Mouse (Mus musculus): ENCODE data around the gene Thegl. TPM values are rescaled to one million over a fixed set of nuclear protein-coding genes. Genes with fewer than 3 reads are reported as not detected.
"Not testable (repeated sequence)": the region's sequence is repeated elsewhere in the genome, so short reads cannot be mapped to it uniquely, and the experiment has no call there.

Gene Thegl
- polyA plus RNA-seq, 1 experiment from 2014 or later, result 0.72 TPM

- Histone ChIP-seq H3K9ac (no peak overlapping the region), H3K27ac (no peak overlapping the region), H3K4me2 (replicated peaks) (no peak overlapping the region), H3K36me3 (no peaks in the 10 kb centered on the region), H3K4me1 (replicated peaks) (0 out of 2 replicates have a peak, but pooled peaks cover 5% of the 10 kb centered on the region), H3K27me3 (replicated peaks) (no peaks in the 10 kb centered on the region), H3K4me3 (replicated peaks) (no peak overlapping the region), H3K9me3 (no peaks in the 10 kb centered on the region)
- no peak for ATAC-seq
- WGBS, result 64% methylated on average over 1 of the region's 1 CpGs
These were observed 73.5 kb downstream of the Thegl start for GRCm38 (mm10) chr5:77089294-77089693.

GRCm38 (mm10) chr5:77089901-77090300, 74.1 kb downstream of the Thegl start:
- no peak overlapping the region for H3K4me3 ChIP-seq (replicated peaks)
- no peak overlapping the region for H3K4me2 ChIP-seq (replicated peaks)
- no peaks in the 10 kb centered on the region for H3K9me3 ChIP-seq
- H3K36me3 ChIP-seq, result no peaks in the 10 kb centered on the region
- H3K27me3 ChIP-seq (replicated peaks), result no peaks in the 10 kb centered on the region
- no peak for ATAC-seq
- WGBS, result 88% methylated on average over 8 of the region's 8 CpGs
- H3K27ac ChIP-seq, result no peak overlapping the region
- 0 out of 2 replicates have a peak, but pooled peaks cover 5% of the 10 kb centered on the region for H3K4me1 ChIP-seq (replicated peaks)
- H3K9ac ChIP-seq, result no peak overlapping the region

GRCm38 (mm10) chr5:77090521-77091096, 74.8 kb downstream of the Thegl start:
- no peak overlapping the region for H3K4me3 ChIP-seq (replicated peaks)
- no peak for ATAC-seq
- H3K9me3 ChIP-seq, result no peaks in the 10 kb centered on the region
- H3K27ac ChIP-seq, result no peak overlapping the region
- no peak overlapping the region for H3K9ac ChIP-seq
- 0 out of 2 replicates have a peak, but pooled peaks cover 5% of the 10 kb centered on the region for H3K4me1 ChIP-seq (replicated peaks)
- H3K36me3 ChIP-seq, result no peaks in the 10 kb centered on the region
- H3K27me3 ChIP-seq (replicated peaks), result no peaks in the 10 kb centered on the region
- H3K4me2 ChIP-seq (replicated peaks), result no peak overlapping the region
- WGBS, result 69% methylated on average over 5 of the region's 5 CpGs

GRCm38 (mm10) chr5:77091923-77092322, 76.1 kb downstream of the Thegl start:
- no peaks in the 10 kb centered on the region for H3K27me3 ChIP-seq (replicated peaks)
- no peak overlapping the region for H3K4me3 ChIP-seq (replicated peaks)
- H3K9ac ChIP-seq, result no peak overlapping the region
- WGBS, result 76% methylated on average over 3 of the region's 3 CpGs
- ATAC-seq, result no peak
- H3K36me3 ChIP-seq, result no peaks in the 10 kb centered on the region
- H3K4me1 ChIP-seq (replicated peaks), result 0 out of 2 replicates have a peak, but pooled peaks cover 5% of the 10 kb centered on the region
- H3K27ac ChIP-seq, result no peak overlapping the region
- no peak overlapping the region for H3K4me2 ChIP-seq (replicated peaks)
- no peaks in the 10 kb centered on the region for H3K9me3 ChIP-seq

- ATAC-seq, result no peak
- no peaks in the 10 kb centered on the region for H3K36me3 ChIP-seq
- H3K4me3 ChIP-seq (replicated peaks), result peak overlapping the region; percentile 5; the same call in 1 of the 2 replicates
- WGBS, result 69% methylated on average over 5 of the region's 5 CpGs
- no peaks in the 10 kb centered on the region for H3K9me3 ChIP-seq
- peak overlapping the region; percentile 39 for H3K4me2 ChIP-seq (replicated peaks)
- 0 out of 2 replicates have a peak, but pooled peaks cover 5% of the 10 kb centered on the region for H3K4me1 ChIP-seq (replicated peaks)
- H3K27me3 ChIP-seq (replicated peaks), result no peaks in the 10 kb centered on the region
- H3K27ac ChIP-seq, result no peak overlapping the region
- H3K9ac ChIP-seq, result no peak overlapping the region
These were observed 76.7 kb downstream of the Thegl start for GRCm38 (mm10) chr5:77092531-77092930.

GRCm38 (mm10) chr5:77093961-77094360, 78.1 kb downstream of the Thegl start:
- no peak overlapping the region for H3K27ac ChIP-seq

GRCm38 (mm10) chr5:77094510-77095491, 79.0 kb downstream of the Thegl start:
- under 1% methylated on average over 69 of the region's 69 CpGs for WGBS
- no peaks in the 10 kb centered on the region for H3K27me3 ChIP-seq (replicated peaks)
- peak overlapping the region; percentile 96 for H3K4me2 ChIP-seq (replicated peaks)
- no peaks in the 10 kb centered on the region for H3K9me3 ChIP-seq
- H3K4me3 ChIP-seq (replicated peaks), result peak overlapping the region; percentile 71
- ATAC-seq, result peak; percentile 94
- H3K36me3 ChIP-seq, result no peaks in the 10 kb centered on the region
- peak overlapping the region; percentile 58; the same call in 1 of the 2 replicates for H3K27ac ChIP-seq
- peak overlapping the region; percentile 58 for H3K9ac ChIP-seq
- H3K4me1 ChIP-seq (replicated peaks), result 0 out of 2 replicates have a peak, but pooled peaks cover 5% of the 10 kb centered on the region

More at GRCm38 (mm10) chr5:77093961-77094360, 78.1 kb downstream of the Thegl start:
- 43% methylated on average over 8 of the region's 8 CpGs for WGBS
- 0 out of 2 replicates have a peak, but pooled peaks cover 5% of the 10 kb centered on the region for H3K4me1 ChIP-seq (replicated peaks)
- no peaks in the 10 kb centered on the region for H3K27me3 ChIP-seq (replicated peaks)
- H3K9me3 ChIP-seq, result no peaks in the 10 kb centered on the region
- no peak overlapping the region for H3K9ac ChIP-seq
- peak overlapping the region; percentile 96 for H3K4me2 ChIP-seq (replicated peaks)
- ATAC-seq, result no peak
- H3K4me3 ChIP-seq (replicated peaks), result peak overlapping the region; percentile 71
- no peaks in the 10 kb centered on the region for H3K36me3 ChIP-seq

- H3K27me3 ChIP-seq (replicated peaks); H3K4me3 ChIP-seq (replicated peaks); H3K36me3 ChIP-seq; H3K9me3 ChIP-seq; ATAC-seq; H3K9ac ChIP-seq; H3K4me2 ChIP-seq (replicated peaks); H3K27ac ChIP-seq; H3K4me1 ChIP-seq (replicated peaks): not testable (repeated sequence)
- 87% methylated on average over 3 of the region's 3 CpGs for WGBS
These were observed 80.4 kb downstream of the Thegl start for GRCm38 (mm10) chr5:77096194-77096593.

- H3K4me1 ChIP-seq (replicated peaks), result 0 out of 2 replicates have a peak, but pooled peaks cover 3% of the 10 kb centered on the region
- no peaks in the 10 kb centered on the region for H3K36me3 ChIP-seq
- no peaks in the 10 kb centered on the region for H3K27me3 ChIP-seq (replicated peaks)
- no peaks in the 10 kb centered on the region for H3K9me3 ChIP-seq
- H3K27ac ChIP-seq, result no peak overlapping the region
- 54% methylated on average over 6 of the region's 6 CpGs for WGBS
- no peak overlapping the region for H3K4me3 ChIP-seq (replicated peaks)
- H3K9ac ChIP-seq, result no peak overlapping the region
- H3K4me2 ChIP-seq (replicated peaks), result no peak overlapping the region
- ATAC-seq, result no peak
These were observed 81.9 kb downstream of the Thegl start for GRCm38 (mm10) chr5:77097686-77098085.

- Histone ChIP-seq H3K27me3 (replicated peaks) (no peaks in the 10 kb centered on the region), H3K9ac (no peak overlapping the region), H3K4me3 (replicated peaks) (no peak overlapping the region), H3K4me2 (replicated peaks) (no peak overlapping the region), H3K27ac (no peak overlapping the region), H3K36me3 (no peaks in the 10 kb centered on the region), H3K4me1 (replicated peaks) (0 out of 2 replicates have a peak, but pooled peaks cover 3% of the 10 kb centered on the region), H3K9me3 (no peaks in the 10 kb centered on the region)
- no peak for ATAC-seq
- 86% methylated on average over 3 of the region's 3 CpGs for WGBS
These were observed 83.1 kb downstream of the Thegl start for GRCm38 (mm10) chr5:77098874-77099273.

- H3K4me2 ChIP-seq (replicated peaks), result no peak overlapping the region
- no peaks in the 10 kb centered on the region for H3K36me3 ChIP-seq
- no peaks in the 10 kb centered on the region for H3K27me3 ChIP-seq (replicated peaks)
- ATAC-seq, result no peak
- H3K9ac ChIP-seq, result no peak overlapping the region
- no peaks in the 10 kb centered on the region for H3K4me1 ChIP-seq (replicated peaks)
- H3K4me3 ChIP-seq (replicated peaks), result no peak overlapping the region
- H3K27ac ChIP-seq, result no peak overlapping the region
- H3K9me3 ChIP-seq, result no peaks in the 10 kb centered on the region
- WGBS, result 50% methylated on average over 11 of the region's 11 CpGs
These were observed 83.6 kb downstream of the Thegl start for GRCm38 (mm10) chr5:77099317-77099996.

GRCm38 (mm10) chr5:77099997-77100380, 84.2 kb downstream of the Thegl start:
- WGBS, result 82% methylated on average over 6 of the region's 6 CpGs
- Histone ChIP-seq H3K27me3 (replicated peaks) (no peaks in the 10 kb centered on the region), H3K4me1 (replicated peaks) (no peaks in the 10 kb centered on the region), H3K9ac (no peak overlapping the region), H3K36me3 (no peaks in the 10 kb centered on the region), H3K27ac (no peak overlapping the region), H3K9me3 (no peaks in the 10 kb centered on the region), H3K4me3 (replicated peaks) (no peak overlapping the region), H3K4me2 (replicated peaks) (no peak overlapping the region)
- no peak for ATAC-seq
